Mouse (Mus musculus): ENCODE data around the gene Grxcr1. TPM values are rescaled to one million over a fixed set of nuclear protein-coding genes. Genes with fewer than 3 reads are reported as not detected.

Gene Grxcr1
- total RNA-seq (2018; cell fraction: chromatin; rRNA removed) = not detected
- total RNA-seq (2018; cell fraction: cytosol; rRNA removed) = not detected
- total RNA-seq (2018; cell fraction: nucleus; rRNA removed) = not detected
- polyA plus RNA-seq (2018) = not detected in 3 replicates

DNA sequence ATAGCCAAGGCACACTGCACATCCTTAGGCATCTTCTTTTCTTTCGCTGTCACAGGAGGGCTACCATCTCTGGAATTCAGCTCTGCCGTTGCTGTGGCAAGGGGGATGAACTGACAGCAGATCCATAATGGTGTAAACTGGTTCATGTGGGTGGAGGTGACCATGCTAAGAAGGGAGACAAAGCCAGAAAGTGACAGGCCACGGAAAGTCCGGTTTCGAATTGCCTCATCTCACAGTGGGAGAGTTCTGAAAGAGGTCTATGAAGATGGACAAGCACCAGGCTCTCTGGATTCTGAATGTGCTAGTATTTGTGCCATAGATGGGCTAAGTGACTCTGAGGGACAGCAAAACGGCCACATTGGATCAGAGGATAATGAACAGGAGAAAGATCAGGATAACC is at the start of gene Grxcr1:
Gene Grxcr1, plus strand, starts transcription at position 92 of the 400 bp plus-strand sequence.
- H3K36me3 ChIP-seq (ENCODE audit: inconsistent target) = no peaks in the 10 kb centered on the region
- WGBS (ENCODE audit: missing documents) = 96% methylated on average over 6 of the region's 6 CpGs
- H3K4me3 ChIP-seq (ENCODE audit: inconsistent target) = no peak within 1 kb of the TSS
- H3K79me2 ChIP-seq (ENCODE audit: inconsistent target) = no peaks in the 10 kb centered on the region
- H3K27ac ChIP-seq = no peak within 1 kb of the TSS

DNA sequence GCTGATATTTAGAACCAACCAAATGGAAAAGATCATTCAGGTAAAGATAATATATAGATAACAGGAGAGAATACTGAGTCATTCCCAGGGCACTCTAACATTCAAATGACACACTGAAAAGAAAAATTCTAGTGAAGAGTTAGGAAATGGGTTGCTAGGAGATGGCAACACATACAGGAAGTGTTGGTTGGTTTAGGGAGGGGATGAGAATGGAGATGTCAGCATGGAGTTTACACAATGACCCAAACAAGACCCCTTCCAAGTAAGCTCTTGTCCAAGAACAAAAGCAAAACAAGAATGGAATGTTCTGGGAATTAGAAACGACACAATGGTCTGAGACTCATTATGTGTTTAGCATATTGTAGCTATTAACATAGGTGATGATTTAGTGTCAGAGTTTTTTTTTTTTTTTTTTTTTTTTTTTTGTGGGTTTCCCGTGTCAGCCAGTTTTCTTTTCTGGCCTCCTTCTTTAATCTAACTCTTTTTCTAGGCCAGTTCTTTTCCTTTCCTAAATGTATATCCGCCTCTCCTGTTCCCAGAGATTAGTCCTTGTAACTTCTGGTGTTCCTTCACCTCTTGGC is 49.6 kb upstream of the Grxcr1 start:
- no peak overlapping the region for H3K27ac ChIP-seq
- no peaks in the 10 kb centered on the region for H3K79me2 ChIP-seq (ENCODE audit: inconsistent target)
- 35% methylated on average over 3 of the region's 3 CpGs for WGBS (ENCODE audit: missing documents)
- no peaks in the 10 kb centered on the region for H3K36me3 ChIP-seq (ENCODE audit: inconsistent target)
- H3K4me3 ChIP-seq (ENCODE audit: inconsistent target) = no peak overlapping the region

DNA sequence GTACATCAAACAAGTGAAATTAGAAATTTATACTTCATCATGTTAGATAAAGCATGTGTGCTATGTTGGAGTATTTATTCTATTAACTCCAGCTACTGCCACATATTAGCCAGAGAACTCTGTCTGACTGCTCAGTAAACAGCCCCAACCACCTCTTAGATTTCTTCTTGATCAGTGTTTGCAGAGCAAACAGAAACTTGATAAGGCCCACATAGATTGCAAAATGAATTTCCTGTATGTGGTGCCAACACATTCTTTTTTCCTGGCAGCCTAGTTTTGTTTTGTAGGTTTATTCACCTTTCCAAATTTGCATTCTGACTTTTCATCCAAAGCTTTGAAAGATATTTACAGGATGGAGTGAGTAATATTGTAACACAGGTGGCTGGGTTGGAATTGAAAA is 41.2 kb upstream of the Grxcr1 start:
- no peak overlapping the region for H3K27ac ChIP-seq
- no peak overlapping the region for H3K4me3 ChIP-seq (ENCODE audit: inconsistent target)
- H3K36me3 ChIP-seq (ENCODE audit: inconsistent target) = no peaks in the 10 kb centered on the region
- H3K79me2 ChIP-seq (ENCODE audit: inconsistent target) = no peaks in the 10 kb centered on the region

DNA sequence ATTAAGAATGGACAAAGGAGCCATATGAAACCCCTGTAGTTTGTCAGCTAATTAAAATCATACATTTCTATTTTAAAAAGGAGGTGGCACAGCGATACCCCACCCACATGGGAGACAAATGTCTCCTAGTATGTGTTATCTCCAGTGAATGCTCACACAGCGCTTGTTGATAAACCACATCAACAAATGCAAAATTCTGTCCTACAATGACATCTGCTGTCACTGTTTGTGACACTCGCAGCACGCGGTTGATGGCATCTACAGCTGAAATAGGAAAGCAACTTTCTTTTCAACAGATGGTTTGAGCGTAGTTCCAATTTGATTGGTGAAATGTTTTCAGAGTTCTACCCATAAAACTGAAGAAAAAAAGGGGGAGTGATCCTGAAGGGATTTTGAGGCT is 29.0 kb upstream of the Grxcr1 start:
- no peaks in the 10 kb centered on the region for H3K36me3 ChIP-seq (ENCODE audit: inconsistent target)
- no peak overlapping the region for H3K4me3 ChIP-seq (ENCODE audit: inconsistent target)
- 95% methylated on average over 6 of the region's 6 CpGs for WGBS (ENCODE audit: missing documents)
- H3K27ac ChIP-seq = no peak overlapping the region
- no peaks in the 10 kb centered on the region for H3K79me2 ChIP-seq (ENCODE audit: inconsistent target)

DNA sequence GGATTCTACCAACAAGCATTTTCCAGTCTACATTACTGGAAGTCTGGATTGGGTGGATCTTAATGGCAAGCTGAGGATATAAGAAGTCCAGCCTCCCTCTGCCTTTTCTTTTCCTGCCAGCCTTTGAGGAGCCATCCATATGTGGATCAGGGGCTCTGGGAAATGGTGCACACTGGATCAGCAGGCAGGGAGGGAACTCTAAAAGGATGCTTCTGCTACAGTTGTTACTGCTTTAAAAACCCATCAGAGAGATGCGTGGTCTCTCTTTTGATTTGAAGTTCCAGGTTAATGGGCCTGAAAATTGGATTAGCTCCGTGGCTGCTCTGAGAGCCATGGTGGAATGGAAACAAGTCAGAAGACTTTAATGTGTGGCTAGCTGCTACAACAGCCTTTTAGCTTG is 27.7 kb upstream of the Grxcr1 start:
- Histone ChIP-seq H3K79me2 (ENCODE audit: inconsistent target) (no peaks in the 10 kb centered on the region), H3K27ac (no peak overlapping the region), H3K4me3 (ENCODE audit: inconsistent target) (no peak overlapping the region), H3K36me3 (ENCODE audit: inconsistent target) (no peaks in the 10 kb centered on the region)
- WGBS (ENCODE audit: missing documents) = 95% methylated on average over 2 of the region's 2 CpGs

DNA sequence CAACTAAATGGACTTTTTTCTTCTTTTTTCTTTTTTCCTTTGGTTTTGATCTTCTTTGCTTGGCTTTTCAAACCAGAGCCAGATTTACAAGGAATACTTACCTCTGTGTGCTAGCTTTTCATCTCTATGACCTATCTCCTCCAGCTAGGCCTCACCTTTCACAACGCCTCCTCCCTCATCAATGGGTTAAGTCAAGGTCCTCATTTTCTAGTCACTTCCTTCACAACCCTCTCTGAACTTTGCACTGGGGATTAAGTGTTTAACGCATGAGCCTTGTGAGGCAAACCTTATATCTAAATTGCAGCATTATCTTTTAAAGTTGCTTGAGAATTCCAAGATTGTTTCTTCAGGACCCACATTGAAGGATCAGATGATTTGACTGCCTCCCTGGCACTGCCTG is 27.2 kb upstream of the Grxcr1 start:
- Histone ChIP-seq H3K27ac (no peak overlapping the region), H3K4me3 (ENCODE audit: inconsistent target) (no peak overlapping the region), H3K79me2 (ENCODE audit: inconsistent target) (no peaks in the 10 kb centered on the region), H3K36me3 (ENCODE audit: inconsistent target) (no peaks in the 10 kb centered on the region)
- 96% methylated on average over 2 of the region's 2 CpGs for WGBS (ENCODE audit: missing documents)

DNA sequence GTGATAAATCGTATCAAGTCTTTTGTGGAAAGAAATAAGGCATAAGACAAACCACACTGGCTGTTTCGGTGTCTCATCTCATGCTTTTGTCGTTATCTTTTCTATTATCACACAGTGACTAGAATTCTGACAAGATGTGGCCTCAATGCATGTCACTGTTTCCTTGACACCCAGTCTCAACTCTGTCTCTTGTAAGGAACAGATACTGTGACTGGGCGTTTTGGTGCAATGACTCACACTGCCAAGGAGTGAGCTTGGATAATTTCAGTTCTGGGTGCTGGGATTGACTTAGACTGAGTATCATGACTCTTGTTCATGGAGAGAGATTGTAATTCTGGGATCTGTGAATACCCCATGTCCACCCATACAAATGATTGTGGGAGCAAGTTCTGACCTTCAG is 24.6 kb upstream of the Grxcr1 start:
- Histone ChIP-seq H3K27ac (no peak overlapping the region), H3K4me3 (ENCODE audit: inconsistent target) (no peak overlapping the region), H3K79me2 (ENCODE audit: inconsistent target) (no peaks in the 10 kb centered on the region), H3K36me3 (ENCODE audit: inconsistent target) (no peaks in the 10 kb centered on the region)
- WGBS (ENCODE audit: missing documents) = 68% methylated on average over 4 of the region's 4 CpGs

DNA sequence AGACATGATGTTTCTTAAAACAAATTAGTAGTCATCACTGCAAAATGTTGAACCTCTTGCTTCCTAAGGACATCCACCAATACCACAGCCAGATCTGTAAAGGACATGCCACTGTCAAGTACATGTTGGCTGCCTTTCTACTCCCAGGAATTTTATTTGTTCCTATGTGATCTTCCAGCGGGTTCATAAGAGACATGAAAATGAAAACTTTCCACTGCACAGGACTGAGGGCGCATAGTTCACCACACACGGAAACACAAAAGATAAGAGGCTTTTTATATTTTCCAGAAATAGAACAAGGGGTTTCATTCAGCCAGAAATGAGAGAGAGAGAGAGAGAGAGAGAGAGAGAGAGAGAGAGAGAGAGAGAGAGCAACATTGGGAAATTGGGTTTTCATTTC is 20.1 kb upstream of the Grxcr1 start:
- Histone ChIP-seq H3K36me3 (ENCODE audit: inconsistent target) (no peaks in the 10 kb centered on the region), H3K4me3 (ENCODE audit: inconsistent target) (no peak overlapping the region), H3K79me2 (ENCODE audit: inconsistent target) (no peaks in the 10 kb centered on the region), H3K27ac (no peak overlapping the region)
- WGBS (ENCODE audit: missing documents) = 90% methylated on average over 3 of the region's 3 CpGs

DNA sequence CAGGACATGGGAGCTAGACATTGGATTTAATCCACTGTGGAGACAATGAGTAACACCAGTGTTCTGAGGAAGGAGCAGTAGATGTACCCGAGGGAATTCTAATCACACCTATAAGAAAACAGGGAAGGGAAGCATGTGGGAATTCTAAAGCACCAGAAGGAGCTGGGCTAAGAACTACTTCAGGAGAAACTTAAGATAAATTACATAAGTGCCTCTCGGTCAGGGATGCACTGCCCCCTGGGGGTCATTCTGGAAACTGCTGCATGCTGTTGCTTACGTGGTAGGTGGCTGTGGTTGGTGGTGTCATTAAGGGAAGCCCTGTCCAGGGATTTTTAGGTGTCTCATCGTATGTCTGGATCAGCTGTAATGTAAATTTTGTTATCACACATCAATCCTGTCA is 19.0 kb upstream of the Grxcr1 start:
- 6% methylated on average over 4 of the region's 4 CpGs for WGBS (ENCODE audit: missing documents)
- H3K4me3 ChIP-seq (ENCODE audit: inconsistent target) = no peak overlapping the region
- no peaks in the 10 kb centered on the region for H3K36me3 ChIP-seq (ENCODE audit: inconsistent target)
- no peak overlapping the region for H3K27ac ChIP-seq
- no peaks in the 10 kb centered on the region for H3K79me2 ChIP-seq (ENCODE audit: inconsistent target)

DNA sequence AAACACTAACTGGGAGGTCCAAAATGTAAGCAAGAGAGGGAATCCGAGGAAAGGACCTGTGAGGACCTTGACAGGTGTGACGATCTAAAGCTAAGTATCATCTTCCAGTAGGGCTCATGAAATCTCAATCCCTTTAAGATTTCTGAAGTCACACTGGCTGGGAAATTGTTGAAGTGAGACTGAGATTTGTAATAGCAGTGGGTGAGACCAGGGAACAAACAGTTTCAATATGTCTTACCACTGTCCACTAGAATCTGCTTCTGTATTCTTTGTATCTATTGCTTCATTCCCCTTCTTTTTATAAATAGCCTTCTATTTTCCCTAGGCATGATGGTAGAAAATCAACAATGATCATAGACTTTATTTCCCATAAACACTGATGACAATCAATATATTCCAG is 10.8 kb upstream of the Grxcr1 start:
- H3K36me3 ChIP-seq (ENCODE audit: inconsistent target) = no peaks in the 10 kb centered on the region
- WGBS (ENCODE audit: missing documents) = 82% methylated on average over 2 of the region's 2 CpGs
- H3K79me2 ChIP-seq (ENCODE audit: inconsistent target) = no peaks in the 10 kb centered on the region
- H3K4me3 ChIP-seq (ENCODE audit: inconsistent target) = no peak overlapping the region
- no peak overlapping the region for H3K27ac ChIP-seq

DNA sequence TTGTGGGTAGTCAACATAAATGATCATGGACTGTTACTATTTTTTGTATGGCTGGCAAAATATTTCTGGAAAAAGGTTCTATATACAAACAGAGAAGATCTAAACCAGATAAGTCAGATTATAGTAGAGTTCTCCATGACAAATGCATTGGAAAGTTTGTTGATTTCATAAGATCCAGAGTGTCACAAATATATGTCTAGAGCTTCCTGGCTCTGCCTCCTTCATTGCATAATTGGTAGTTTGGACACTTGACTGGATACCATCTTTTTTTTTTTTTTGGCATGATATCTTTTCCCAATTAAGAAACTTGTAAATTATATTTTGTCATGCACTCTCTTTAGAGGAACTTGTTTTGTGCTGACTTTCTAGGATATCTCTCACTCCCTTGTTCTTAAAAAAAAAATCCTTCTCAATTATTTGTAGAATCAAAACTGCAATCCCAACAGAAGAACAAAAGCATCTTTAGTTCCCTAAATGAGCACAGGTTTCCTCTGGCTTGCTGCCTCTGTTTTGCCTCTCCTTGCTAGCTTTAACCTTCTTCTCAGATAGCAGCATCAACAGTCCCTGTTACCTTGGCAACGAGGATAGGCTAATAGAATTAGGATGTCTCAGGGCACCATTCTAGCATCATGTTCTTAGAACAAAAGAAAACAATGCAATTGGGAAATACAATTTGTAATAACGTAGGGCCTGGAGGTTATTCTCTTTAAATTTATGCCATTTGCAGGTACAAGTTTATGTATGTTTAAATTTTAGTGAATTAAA is 4.8 kb upstream of the Grxcr1 start:
- Histone ChIP-seq H3K27ac (no peak overlapping the region), H3K4me3 (ENCODE audit: inconsistent target) (no peak overlapping the region), H3K36me3 (ENCODE audit: inconsistent target) (no peaks in the 10 kb centered on the region), H3K79me2 (ENCODE audit: inconsistent target) (no peaks in the 10 kb centered on the region)
- WGBS (ENCODE audit: missing documents) = 96% methylated on average over 2 of the region's 2 CpGs

DNA sequence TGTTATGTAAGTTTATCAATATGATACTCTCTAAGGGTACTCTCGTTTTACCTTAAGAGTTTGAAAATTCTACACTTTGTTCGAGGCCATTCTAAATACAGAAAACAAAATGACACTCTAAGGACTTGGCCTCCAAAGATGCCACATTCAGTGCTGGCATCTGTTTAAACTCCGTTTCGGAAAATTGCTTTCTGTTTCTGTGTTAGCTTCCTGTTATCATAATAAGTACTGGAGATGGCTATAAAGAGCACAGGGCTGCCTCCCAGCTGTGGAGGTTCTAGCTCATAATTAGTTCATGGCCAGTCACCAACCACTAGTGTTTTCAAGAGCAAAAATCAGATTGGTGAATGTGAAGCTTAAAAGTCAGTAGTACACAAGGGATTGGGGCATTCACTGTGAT is 4.2 kb upstream of the Grxcr1 start:
- H3K79me2 ChIP-seq (ENCODE audit: inconsistent target) = no peaks in the 10 kb centered on the region
- H3K36me3 ChIP-seq (ENCODE audit: inconsistent target) = no peaks in the 10 kb centered on the region
- H3K27ac ChIP-seq = no peak overlapping the region
- 81% methylated on average over 4 of the region's 4 CpGs for WGBS (ENCODE audit: missing documents)
- no peak overlapping the region for H3K4me3 ChIP-seq (ENCODE audit: inconsistent target)

DNA sequence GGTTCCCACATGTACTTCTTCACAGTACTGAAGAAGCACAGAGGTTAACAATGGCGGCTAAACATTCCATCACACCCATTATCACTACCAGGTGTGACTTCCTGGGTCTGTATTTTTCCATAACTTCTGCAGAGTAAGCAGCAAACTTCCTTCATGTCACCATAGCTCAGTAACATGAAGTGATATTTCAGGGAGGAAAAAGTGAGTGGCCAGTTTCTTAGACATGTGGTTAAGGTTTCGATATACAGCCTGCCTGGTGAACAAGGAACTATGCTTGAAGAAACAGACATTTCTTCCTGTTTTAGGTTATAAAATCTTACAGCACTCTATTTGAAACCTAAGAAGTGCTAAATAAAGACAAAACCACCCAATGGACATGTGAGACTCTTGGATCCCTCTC is 1.7 kb downstream of the Grxcr1 start:
- Histone ChIP-seq H3K79me2 (ENCODE audit: inconsistent target) (no peaks in the 10 kb centered on the region), H3K4me3 (ENCODE audit: inconsistent target) (no peak overlapping the region), H3K27ac (no peak overlapping the region), H3K36me3 (ENCODE audit: inconsistent target) (no peaks in the 10 kb centered on the region)
- 15% methylated on average over 2 of the region's 2 CpGs for WGBS (ENCODE audit: missing documents)

DNA sequence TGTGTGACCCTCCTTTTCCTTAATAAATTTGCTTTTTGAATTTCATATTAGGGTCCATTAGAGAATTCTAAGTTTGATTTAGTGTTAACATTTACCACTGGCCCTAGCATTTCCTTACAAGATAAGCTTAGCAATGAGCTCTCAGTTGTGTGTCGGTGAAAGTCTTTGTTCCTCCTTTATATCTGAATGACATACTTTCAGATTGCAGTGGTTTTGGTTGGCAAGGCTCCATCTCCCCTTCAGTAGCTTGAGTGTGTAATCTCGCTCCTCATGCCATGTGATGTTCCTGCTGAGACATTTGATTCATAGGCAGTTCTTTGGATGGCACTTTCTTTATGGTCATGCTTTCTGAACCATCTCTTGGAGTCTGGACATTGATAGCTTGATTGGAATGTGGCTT is 7.4 kb downstream of the Grxcr1 start:
- Histone ChIP-seq H3K27ac (no peak overlapping the region), H3K36me3 (ENCODE audit: inconsistent target) (no peaks in the 10 kb centered on the region), H3K79me2 (ENCODE audit: inconsistent target) (no peaks in the 10 kb centered on the region), H3K4me3 (ENCODE audit: inconsistent target) (no peak overlapping the region)
- whole genome bisulfite sequencing (ENCODE audit: missing documents) = 13% methylated on average over 2 of the region's 2 CpGs

DNA sequence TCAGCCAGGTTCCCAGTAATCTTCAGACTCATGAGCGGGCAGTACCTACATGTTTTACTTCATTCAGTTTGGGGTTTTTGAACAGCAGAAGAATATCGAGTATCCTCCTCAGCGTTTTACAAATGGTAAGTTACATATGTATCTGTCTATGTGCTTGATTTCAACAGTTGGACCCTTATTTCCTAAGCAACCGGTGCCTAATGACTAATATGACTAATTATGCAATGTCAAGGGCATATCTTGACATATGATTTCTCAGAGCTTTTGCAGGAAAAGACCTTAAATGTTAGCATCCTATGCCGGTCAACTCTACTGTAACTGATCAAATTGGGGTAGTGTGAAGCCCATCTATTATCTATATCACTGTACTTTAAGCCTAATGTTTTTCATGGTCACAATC is 11.7 kb downstream of the Grxcr1 start:
- Histone ChIP-seq H3K36me3 (ENCODE audit: inconsistent target) (no peaks in the 10 kb centered on the region), H3K27ac (no peak overlapping the region), H3K4me3 (ENCODE audit: inconsistent target) (no peak overlapping the region), H3K79me2 (ENCODE audit: inconsistent target) (no peaks in the 10 kb centered on the region)
- WGBS (ENCODE audit: missing documents) = 56% methylated on average over 5 of the region's 5 CpGs

DNA sequence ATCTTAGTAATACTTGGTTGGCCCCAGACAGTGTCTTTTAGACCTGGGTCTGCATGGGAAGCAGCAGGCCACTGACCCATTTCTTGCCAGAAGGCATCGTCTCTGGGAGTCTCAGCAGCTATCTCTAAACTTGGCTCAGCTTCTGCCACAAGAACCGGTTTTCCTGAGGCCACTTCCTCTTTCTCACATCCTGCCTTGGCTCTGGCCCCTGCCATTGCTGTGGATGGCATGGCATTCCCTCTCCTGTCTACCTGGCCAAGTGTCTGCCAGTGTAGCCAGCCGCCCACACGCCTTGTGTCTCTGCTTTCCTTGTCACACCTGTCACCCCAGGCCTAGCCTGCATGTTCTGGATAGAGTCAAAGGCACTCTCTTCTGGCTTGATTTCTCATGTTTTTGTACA is 17.1 kb downstream of the Grxcr1 start:
- no peak overlapping the region for H3K4me3 ChIP-seq (ENCODE audit: inconsistent target)
- WGBS (ENCODE audit: missing documents) = 28% methylated on average over 4 of the region's 4 CpGs
- peak overlapping the region; percentile 37 for H3K27ac ChIP-seq
- no peaks in the 10 kb centered on the region for H3K36me3 ChIP-seq (ENCODE audit: inconsistent target)
- H3K79me2 ChIP-seq (ENCODE audit: inconsistent target) = no peaks in the 10 kb centered on the region
